Mouse (Mus musculus) midbrain, embryonic 11.5 days (tissue): ENCODE data around the gene Tmem218. TPM values are rescaled to one million over a fixed set of nuclear protein-coding genes. Genes with fewer than 3 reads are reported as not detected.

Source experiments
- ATAC-seq: fragments of 200-750 bp; cut with Nextera tagmentation; 2 replicates; pipeline ENCODE4 v1.8.0; 2017; ENCODE audit warnings: moderate TSS enrichment, moderate library complexity; ENCODE audit not compliant: low FRiP score
- DNase-seq: peaks from one replicate; pipeline ENCODE4 v3.0.0; 2015; ENCODE audit warnings: low spot score; ENCODE audit errors: missing footprints
- H3K27ac ChIP-seq: fragments of 300-500 bp; sonication (generic); 2 replicates; pipeline ENCODE4 v1.5.1; 2014; ENCODE audit warnings: low read depth, low read length
- H3K27me3 ChIP-seq: fragments of 300-500 bp; sonication (generic); 2 replicates; pipeline ENCODE4 v1.6.1; 2014; ENCODE audit warnings: mild to moderate bottlenecking, low read length, moderate library complexity, mixed read lengths; ENCODE audit not compliant: control insufficient read depth, insufficient read depth
- H3K36me3 ChIP-seq: fragments of 300-500 bp; sonication (generic); 2 replicates; pipeline ENCODE4 v1.6.1; 2014; ENCODE audit warnings: mild to moderate bottlenecking, low read length, moderate library complexity, mixed read lengths; ENCODE audit not compliant: control insufficient read depth, insufficient read depth
- H3K4me1 ChIP-seq: fragments of 300-500 bp; sonication (generic); 2 replicates; pipeline ENCODE4 v1.6.1; 2014; ENCODE audit warnings: low read length; ENCODE audit not compliant: control insufficient read depth, insufficient read depth
- H3K4me2 ChIP-seq: fragments of 300-500 bp; sonication (generic); 2 replicates; pipeline ENCODE4 v1.6.1; 2014; ENCODE audit warnings: mild to moderate bottlenecking, moderate library complexity
- H3K4me3 ChIP-seq: fragments of 300-500 bp; sonication (generic); 2 replicates; pipeline ENCODE4 v1.5.1; 2014; ENCODE audit warnings: low read depth, low read length
- H3K9ac ChIP-seq: fragments of 300-500 bp; sonication (generic); 2 replicates; pipeline ENCODE4 v1.6.1; 2014; ENCODE audit warnings: low read length
- H3K9me3 ChIP-seq: fragments of 300-500 bp; sonication (generic); 2 replicates; pipeline ENCODE4 v1.6.1; 2016; ENCODE audit warnings: low read length; ENCODE audit not compliant: control insufficient read depth
- WGBS: fragments of 180-500 bp; shearing (Covaris S2); extraction: QIAGEN DNeasy Blood & Tissue Kit; methylation state at CpG from one replicate; pipeline ENCODE4 v1.1.7; 2014; 5-methylcytosine and 5-hydroxymethylcytosine counted together
- polyA plus RNA-seq: library from polyadenylated mRNA; unstranded; fragments of >200 nt; fragmentation: Nextera tagmentation; extraction: Ambion mirVana; gene quantifications from 2 replicates; pipeline ENCODE4 v1.2.1, GENCODE M21; 2014

Gene Tmem218
- polyA plus RNA-seq, 1 experiment from 2014 or later, result 17.3 TPM

GRCm38 (mm10) chr9:37266622-37267021, 58.6 kb downstream of the Tmem218 start:
- Histone ChIP-seq H3K4me1 (no peaks in the 10 kb centered on the region), H3K27ac (no peak overlapping the region), H3K27me3 (no peaks in the 10 kb centered on the region), H3K9ac (no peak overlapping the region), H3K4me3 (no peak overlapping the region), H3K4me2 (no peak overlapping the region), H3K36me3 (no peaks in the 10 kb centered on the region), H3K9me3 (no peaks in the 10 kb centered on the region)
- WGBS, result 91% methylated on average over 2 of the region's 2 CpGs
- ATAC-seq (no peak), DNase-seq (no peak)

Other genes with a start within 250 kb of the Tmem218 start
- 20.2 and 20.3 TPM in 2 replicates for gene Pknox2, start 60.8 kb upstream of the Tmem218 start, polyA plus RNA-seq
- gene Slc37a2, start 47.5 kb downstream of the Tmem218 start, polyA plus RNA-seq, result 1.3 and 1.9 TPM in 2 replicates
- gene Ccdc15, start 140.2 kb downstream of the Tmem218 start, polyA plus RNA-seq, result 8.8 and 9.3 TPM in 2 replicates
- gene Hepacam, start 159.1 kb downstream of the Tmem218 start, polyA plus RNA-seq, result not detected in 2 replicates
- 5.1 and 5.3 TPM in 2 replicates for gene Robo4, start 193.7 kb downstream of the Tmem218 start, polyA plus RNA-seq
- gene Robo3, start 225.0 kb downstream of the Tmem218 start, polyA plus RNA-seq, result 40.1 and 43.9 TPM in 2 replicates